Mouse (Mus musculus): ENCODE measurements around the gene Sertad3. TPM values are rescaled to one million over a fixed set of nuclear protein-coding genes. Genes with fewer than 3 reads are reported as not detected.

Gene Sertad3
- polyA plus RNA-seq, 1 experiment from 2014 or later: 10.7 TPM

- Histone ChIP-seq H3K4me3 (ENCODE audit: low read length) (no peak overlapping the region), H3K9ac (ENCODE audit: low read depth, low read length) (no peak overlapping the region), H3K9me3 (ENCODE audit: control insufficient read depth, low read length) (no peaks in the 10 kb centered on the region), H3K27ac (ENCODE audit: low read depth, low read length) (no peak overlapping the region), H3K27me3 (replicated peaks; ENCODE audit: control insufficient read depth, insufficient read depth, low read length) (no peaks in the 10 kb centered on the region), H3K36me3 (ENCODE audit: control insufficient read depth, insufficient read depth, low read length) (no peaks in the 10 kb centered on the region), H3K4me1 (ENCODE audit: control insufficient read depth, insufficient read depth, low read depth, low read length) (peaks cover 9% of the 10 kb centered on the region), H3K4me2 (ENCODE audit: low read length) (no peak overlapping the region)
- 98% methylated on average over 14 of the region's 14 CpGs for WGBS
- no peak for ATAC-seq
Observed at GRCm38 (mm10) chr7:27476098-27476635, 2.6 kb downstream of the Sertad3 start.

GRCm38 (mm10) chr7:27478561-27478960 lies 5.0 kb downstream of the Sertad3 start:
- Histone ChIP-seq H3K27me3 (replicated peaks; ENCODE audit: control insufficient read depth, insufficient read depth, low read length) (no peaks in the 10 kb centered on the region), H3K4me2 (ENCODE audit: low read length) (no peak overlapping the region), H3K27ac (ENCODE audit: low read depth, low read length) (no peak overlapping the region), H3K9me3 (ENCODE audit: control insufficient read depth, low read length) (no peaks in the 10 kb centered on the region), H3K4me1 (ENCODE audit: control insufficient read depth, insufficient read depth, low read depth, low read length) (peaks cover 9% of the 10 kb centered on the region; the same call in 1 of the 2 replicates), H3K9ac (ENCODE audit: low read depth, low read length) (no peak overlapping the region), H3K4me3 (ENCODE audit: low read length) (no peak overlapping the region), H3K36me3 (ENCODE audit: control insufficient read depth, insufficient read depth, low read length) (no peaks in the 10 kb centered on the region)
- 91% methylated on average over 7 of the region's 7 CpGs for WGBS
- no peak for ATAC-seq

GRCm38 (mm10) chr7:27479750-27480149 lies 6.2 kb downstream of the Sertad3 start:
- Histone ChIP-seq H3K9me3 (ENCODE audit: control insufficient read depth, low read length) (no peaks in the 10 kb centered on the region), H3K27ac (ENCODE audit: low read depth, low read length) (no peak overlapping the region), H3K4me3 (ENCODE audit: low read length) (no peak overlapping the region), H3K9ac (ENCODE audit: low read depth, low read length) (no peak overlapping the region), H3K4me2 (ENCODE audit: low read length) (no peak overlapping the region), H3K27me3 (replicated peaks; ENCODE audit: control insufficient read depth, insufficient read depth, low read length) (no peaks in the 10 kb centered on the region), H3K36me3 (ENCODE audit: control insufficient read depth, insufficient read depth, low read length) (no peaks in the 10 kb centered on the region), H3K4me1 (ENCODE audit: control insufficient read depth, insufficient read depth, low read depth, low read length) (peaks cover 9% of the 10 kb centered on the region; the same call in 1 of the 2 replicates)
- ATAC-seq: no peak
- 94% methylated on average over 1 of the region's 1 CpGs for WGBS

- no peaks in the 10 kb centered on the region for H3K36me3 ChIP-seq (ENCODE audit: control insufficient read depth, insufficient read depth, low read length)
- 73% methylated on average over 3 of the region's 3 CpGs for WGBS
- H3K9me3 ChIP-seq (ENCODE audit: control insufficient read depth, low read length): no peaks in the 10 kb centered on the region
- H3K4me2 ChIP-seq (ENCODE audit: low read length): no peak overlapping the region
- no peak overlapping the region for H3K4me3 ChIP-seq (ENCODE audit: low read length)
- ATAC-seq: no peak
- peaks cover 4% of the 10 kb centered on the region; the same call in 1 of the 2 replicates for H3K4me1 ChIP-seq (ENCODE audit: control insufficient read depth, insufficient read depth, low read depth, low read length)
- H3K9ac ChIP-seq (ENCODE audit: low read depth, low read length): no peak overlapping the region
- no peaks in the 10 kb centered on the region for H3K27me3 ChIP-seq (replicated peaks; ENCODE audit: control insufficient read depth, insufficient read depth, low read length)
- H3K27ac ChIP-seq (ENCODE audit: low read depth, low read length): no peak overlapping the region
Observed at GRCm38 (mm10) chr7:27480506-27480905, 6.9 kb downstream of the Sertad3 start.

GRCm38 (mm10) chr7:27480927-27481626 lies 7.5 kb downstream of the Sertad3 start:
- H3K27ac ChIP-seq (ENCODE audit: low read depth, low read length): peak overlapping the region; percentile 47
- no peaks in the 10 kb centered on the region for H3K36me3 ChIP-seq (ENCODE audit: control insufficient read depth, insufficient read depth, low read length)
- H3K4me1 ChIP-seq (ENCODE audit: control insufficient read depth, insufficient read depth, low read depth, low read length): peaks cover 4% of the 10 kb centered on the region; the same call in 1 of the 2 replicates
- no peaks in the 10 kb centered on the region for H3K9me3 ChIP-seq (ENCODE audit: control insufficient read depth, low read length)
- peak overlapping the region; percentile 63 for H3K4me2 ChIP-seq (ENCODE audit: low read length)
- no peak; the same call in 1 of the 2 replicates for ATAC-seq
- H3K27me3 ChIP-seq (replicated peaks; ENCODE audit: control insufficient read depth, insufficient read depth, low read length): no peaks in the 10 kb centered on the region
- H3K4me3 ChIP-seq (ENCODE audit: low read length): peak overlapping the region; percentile 33
- H3K9ac ChIP-seq (ENCODE audit: low read depth, low read length): peak overlapping the region; percentile 58
- WGBS: 16% methylated on average over 9 of the region's 11 CpGs

GRCm38 (mm10) chr7:27481627-27481969 lies 8.0 kb downstream of the Sertad3 start:
- Histone ChIP-seq H3K4me2 (ENCODE audit: low read length) (peak overlapping the region; percentile 63), H3K36me3 (ENCODE audit: control insufficient read depth, insufficient read depth, low read length) (no peaks in the 10 kb centered on the region)
- 3% methylated on average over 8 of the region's 12 CpGs for WGBS

GRCm38 (mm10) chr7:27483860-27484259 lies 10.3 kb downstream of the Sertad3 start:
- Histone ChIP-seq H3K9ac (ENCODE audit: low read depth, low read length) (no peak overlapping the region), H3K4me3 (ENCODE audit: low read length) (no peak overlapping the region), H3K4me2 (ENCODE audit: low read length) (no peak overlapping the region), H3K9me3 (ENCODE audit: control insufficient read depth, low read length) (no peaks in the 10 kb centered on the region), H3K4me1 (ENCODE audit: control insufficient read depth, insufficient read depth, low read depth, low read length) (peaks cover 10% of the 10 kb centered on the region), H3K27me3 (replicated peaks; ENCODE audit: control insufficient read depth, insufficient read depth, low read length) (no peaks in the 10 kb centered on the region), H3K27ac (ENCODE audit: low read depth, low read length) (no peak overlapping the region), H3K36me3 (ENCODE audit: control insufficient read depth, insufficient read depth, low read length) (no peaks in the 10 kb centered on the region)
- WGBS: 88% methylated on average over 4 of the region's 4 CpGs
- ATAC-seq: no peak

More at GRCm38 (mm10) chr7:27481627-27481969, 8.0 kb downstream of the Sertad3 start:
- peak overlapping the region; percentile 9; the same call in 1 of the 2 replicates for H3K27ac ChIP-seq (ENCODE audit: low read depth, low read length)
- H3K9ac ChIP-seq (ENCODE audit: low read depth, low read length): peak overlapping the region; percentile 58
- H3K4me3 ChIP-seq (ENCODE audit: low read length): peak overlapping the region; percentile 33
- H3K4me1 ChIP-seq (ENCODE audit: control insufficient read depth, insufficient read depth, low read depth, low read length): peaks cover 7% of the 10 kb centered on the region
- peak; percentile 71 for ATAC-seq
- no peaks in the 10 kb centered on the region for H3K9me3 ChIP-seq (ENCODE audit: control insufficient read depth, low read length)
- H3K27me3 ChIP-seq (replicated peaks; ENCODE audit: control insufficient read depth, insufficient read depth, low read length): no peaks in the 10 kb centered on the region

- 7% methylated on average over 13 of the region's 13 CpGs for WGBS
- peak; percentile 11 for ATAC-seq
- H3K27me3 ChIP-seq (replicated peaks; ENCODE audit: control insufficient read depth, insufficient read depth, low read length): no peaks in the 10 kb centered on the region; the same call in 1 of the 2 replicates
- peaks cover 10% of the 10 kb centered on the region for H3K4me1 ChIP-seq (ENCODE audit: control insufficient read depth, insufficient read depth, low read depth, low read length)
- H3K9ac ChIP-seq (ENCODE audit: low read depth, low read length): peak overlapping the region; percentile 54
- peak overlapping the region; percentile 69 for H3K4me2 ChIP-seq (ENCODE audit: low read length)
- H3K36me3 ChIP-seq (ENCODE audit: control insufficient read depth, insufficient read depth, low read length): no peaks in the 10 kb centered on the region
- peak overlapping the region; percentile 55; the same call in 1 of the 2 replicates for H3K27ac ChIP-seq (ENCODE audit: low read depth, low read length)
- peak overlapping the region; percentile 78 for H3K4me3 ChIP-seq (ENCODE audit: low read length)
- no peaks in the 10 kb centered on the region for H3K9me3 ChIP-seq (ENCODE audit: control insufficient read depth, low read length)
Observed at GRCm38 (mm10) chr7:27486102-27486769, 12.7 kb downstream of the Sertad3 start.

All from hindbrain, embryonic 16.5 days (tissue).